Mouse (Mus musculus): Measurements from ENCODE around the gene Sugct.
"Not testable (repeated sequence)": the region's sequence is repeated elsewhere in the genome, so short reads cannot be mapped to it uniquely, and the experiment has no call there.

The Sugct gene

DNA sequence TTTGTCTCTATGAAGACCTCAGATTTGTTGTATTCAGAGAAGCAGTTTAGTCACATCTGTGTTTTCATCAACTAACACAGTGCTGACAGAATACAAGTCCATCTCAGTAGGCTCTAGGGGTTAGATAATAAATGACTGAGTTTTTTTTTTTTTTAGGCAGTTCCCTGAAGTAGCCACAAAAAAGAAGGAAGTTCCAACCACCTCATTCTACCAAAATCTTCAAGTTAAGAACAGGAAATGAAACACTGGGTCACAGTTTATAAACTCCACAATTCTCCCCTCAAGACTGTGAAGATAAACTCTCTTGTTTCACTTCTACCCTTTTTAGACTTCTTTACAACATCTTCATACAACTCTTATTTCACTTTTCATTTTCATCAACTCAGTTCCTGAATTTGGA lies 783.1 kb downstream of the Sugct start:
- DNase-seq (ENCODE audit: low read depth in 1 of 2, low spot score in 2 of 2): peak in 1 of 2 experiments; percentile 3

DNA sequence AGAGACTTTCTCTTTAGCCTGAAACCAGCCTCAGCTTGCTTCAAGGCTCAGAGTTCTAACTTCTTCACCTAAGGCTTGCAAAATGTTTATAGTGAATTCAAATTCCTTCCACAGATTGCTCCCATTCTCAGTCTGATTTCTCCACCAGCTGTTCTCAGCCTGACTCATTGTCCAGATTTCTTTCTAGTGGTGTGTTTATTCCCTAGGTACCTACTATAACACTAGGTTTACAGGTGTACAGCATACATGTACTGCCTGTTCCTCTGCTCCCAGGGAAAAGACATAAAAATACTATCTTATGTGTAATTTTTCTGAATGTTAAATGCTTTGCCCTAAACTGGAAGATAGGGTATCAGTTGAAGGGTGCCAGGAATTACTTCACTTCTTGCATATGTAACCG lies 788.4 kb downstream of the Sugct start:
- DNase-seq (ENCODE audit: low read depth in 1 of 2, low spot score in 2 of 2): no peak

DNA sequence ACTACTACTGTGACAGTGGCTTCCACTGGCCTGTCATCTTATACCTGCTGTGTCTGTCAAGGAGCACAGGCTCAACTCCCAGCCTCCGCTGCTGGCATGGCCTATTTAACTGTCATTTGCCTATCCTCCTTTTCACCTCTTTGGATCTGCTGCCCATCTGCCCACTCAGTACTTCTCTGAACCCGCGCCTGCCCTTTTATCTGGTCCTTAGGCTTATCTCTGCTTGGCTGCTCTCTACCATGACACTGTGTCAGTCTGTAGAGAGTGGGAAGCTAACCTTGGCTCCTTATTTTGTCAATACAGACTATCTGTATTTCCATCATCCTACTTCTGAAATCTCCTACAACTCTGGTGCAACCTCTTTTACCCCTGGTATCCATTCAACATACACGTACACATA lies 793.9 kb downstream of the Sugct start:
- no peak for DNase-seq (ENCODE audit: low read depth in 1 of 2, low spot score in 2 of 2)

DNA sequence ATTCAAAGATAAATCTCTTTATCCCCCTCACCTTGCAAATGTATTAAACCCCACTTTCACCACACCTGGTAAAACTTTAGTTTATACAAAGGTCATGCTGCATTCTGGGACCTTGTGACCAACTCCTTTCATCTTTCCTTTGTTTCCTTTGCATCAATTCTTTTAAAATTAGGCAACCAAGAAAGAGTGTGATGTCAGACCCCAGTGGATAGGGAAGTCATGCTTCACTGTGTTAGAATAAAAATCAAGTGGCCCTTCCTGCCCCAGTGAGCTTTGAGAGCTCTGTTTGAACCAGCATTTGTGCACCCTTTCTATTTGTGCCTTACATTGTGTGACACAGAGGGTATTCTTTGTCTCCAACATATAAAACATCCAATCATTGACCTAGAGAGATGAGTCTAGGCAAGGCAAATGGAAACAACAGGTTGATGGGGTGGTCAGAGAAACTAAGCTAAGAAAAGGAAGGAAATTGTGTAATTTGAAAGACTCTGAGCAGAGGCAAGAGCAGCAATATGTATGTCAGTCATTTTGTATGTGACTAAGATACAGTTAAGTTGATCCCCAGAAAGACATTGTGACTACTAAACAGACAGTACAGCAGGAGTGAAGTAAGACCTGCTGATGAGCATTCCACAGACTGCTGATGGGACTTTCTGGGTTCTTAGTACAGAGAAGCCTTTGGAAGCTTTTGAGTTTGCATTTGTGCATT lies 797.1 kb downstream of the Sugct start:
- no peak for DNase-seq (ENCODE audit: low read depth in 1 of 2, low spot score in 2 of 2)

DNA sequence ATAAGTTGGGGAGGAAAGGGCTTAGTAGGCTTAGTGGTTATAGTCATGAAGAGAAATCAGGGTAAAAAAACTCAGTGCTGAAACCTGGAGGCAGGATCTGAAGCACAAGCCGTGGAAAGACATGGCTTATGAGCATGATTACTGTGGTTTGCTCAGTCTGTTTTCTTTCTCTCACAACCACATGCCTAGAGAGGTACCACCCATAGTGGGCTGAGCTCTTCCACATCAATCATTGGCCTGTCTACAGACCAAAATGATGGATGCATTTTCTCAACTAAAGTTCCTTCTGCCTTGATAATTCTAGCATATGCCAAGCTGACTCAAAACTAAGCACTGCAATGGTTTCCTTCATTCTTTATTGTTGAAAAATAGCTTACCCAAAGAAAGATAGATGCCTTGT lies 817.3 kb downstream of the Sugct start:
- DNase-seq (ENCODE audit: low read depth in 1 of 2, low spot score in 2 of 2): no peak

DNA sequence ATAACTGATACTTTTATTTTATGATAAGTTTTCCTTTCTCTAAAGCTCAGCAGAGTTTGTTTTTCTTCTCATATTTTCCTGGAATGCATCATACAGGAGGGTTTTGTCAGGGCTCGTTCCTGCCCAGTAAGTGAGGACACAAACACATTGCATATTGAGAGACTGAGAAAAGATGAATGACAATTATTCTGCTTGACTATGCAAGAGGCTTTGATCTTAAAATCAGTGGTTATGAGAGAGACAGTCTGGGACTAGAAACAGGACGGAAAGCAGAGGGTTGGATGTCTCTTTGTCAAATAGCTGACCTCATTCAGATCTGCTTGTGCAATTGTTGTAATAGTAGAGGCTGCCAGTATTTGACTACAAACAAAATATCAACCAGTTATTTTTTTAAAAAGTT lies 835.4 kb downstream of the Sugct start:
- DNase-seq (ENCODE audit: low read depth in 1 of 2, low spot score in 2 of 2): no peak

DNA sequence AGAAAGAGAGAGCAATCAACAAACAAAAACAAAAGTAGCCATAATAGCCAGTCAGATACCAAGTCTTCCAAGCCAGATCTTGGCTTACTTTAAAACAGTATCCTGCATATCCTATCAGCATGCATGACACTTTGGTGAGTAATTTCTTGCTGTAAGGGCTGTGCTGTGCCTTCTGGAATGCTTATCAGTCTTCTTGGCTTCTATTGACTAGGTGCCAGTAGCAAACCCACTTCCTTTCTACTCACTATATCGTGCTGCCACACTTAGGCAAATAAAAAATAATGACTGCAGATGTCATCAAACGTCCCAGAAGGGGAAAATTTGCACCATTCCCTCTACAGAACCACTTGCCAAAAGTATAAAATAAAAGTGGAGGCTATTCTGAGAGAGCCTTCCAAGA lies 848.1 kb downstream of the Sugct start:
- DNase-seq (ENCODE audit: low read depth in 1 of 2, low spot score in 2 of 2): no peak

DNA sequence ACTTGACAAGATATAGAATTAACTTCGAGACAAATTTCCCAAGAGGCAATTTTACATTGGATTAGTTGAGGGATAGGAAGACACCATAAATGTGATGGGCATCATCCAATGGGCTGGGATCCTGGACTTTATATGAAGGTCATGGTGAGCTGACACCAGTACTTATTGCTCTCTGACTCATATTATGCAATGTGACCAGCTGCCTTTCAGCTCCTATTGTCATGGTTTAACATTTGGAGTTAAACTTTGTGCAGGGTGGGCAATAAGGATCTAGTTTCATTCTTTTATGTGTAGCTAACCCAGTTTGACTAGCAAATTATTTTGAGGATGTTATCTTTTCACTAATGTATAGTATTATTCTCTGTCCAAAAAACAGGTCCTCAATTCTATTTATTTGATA lies 854.4 kb downstream of the Sugct start:
- DNase-seq (ENCODE audit: low read depth in 1 of 2, low spot score in 2 of 2): no peak

DNA sequence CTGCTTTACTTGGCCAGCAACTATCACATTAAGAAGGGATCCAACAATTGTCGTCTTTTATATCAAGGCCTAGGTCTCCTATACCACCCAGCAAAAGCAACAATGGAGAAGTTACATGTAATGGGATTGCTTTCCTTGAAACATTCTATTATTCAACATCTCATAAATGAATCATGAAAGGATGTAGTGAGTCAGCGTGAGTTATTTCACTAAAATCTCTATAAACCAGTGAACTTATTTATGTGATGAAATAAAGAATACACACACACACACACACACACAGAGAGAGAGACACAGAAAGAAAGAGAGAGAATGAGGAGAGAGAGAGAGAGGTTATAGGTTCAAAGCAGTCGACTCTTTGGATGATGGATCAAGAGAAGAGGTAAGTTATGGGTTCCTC lies 856.9 kb downstream of the Sugct start:
- DNase-seq (ENCODE audit: low read depth in 1 of 2, low spot score in 2 of 2): no peak

DNA sequence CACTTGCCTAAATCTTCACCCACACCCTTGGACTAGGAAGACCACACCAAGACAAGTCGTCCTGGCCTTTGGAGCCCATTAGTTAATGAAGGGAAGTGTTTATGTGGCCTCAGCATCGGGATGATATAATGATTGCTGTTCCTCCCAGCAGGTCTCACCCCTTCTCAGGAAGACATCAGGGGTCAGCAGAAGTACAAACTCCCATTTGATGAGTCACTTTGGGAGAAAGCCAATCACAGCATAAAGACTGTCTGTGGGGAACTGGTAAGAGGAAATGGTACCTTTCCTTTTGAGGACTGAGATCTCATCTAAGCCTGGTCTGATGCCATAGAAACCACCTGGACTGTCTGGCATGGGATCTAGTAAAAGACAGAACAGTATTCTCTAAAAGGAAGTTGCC lies 860.2 kb downstream of the Sugct start:
- no peak for DNase-seq (ENCODE audit: low read depth in 1 of 2, low spot score in 2 of 2)

DNA sequence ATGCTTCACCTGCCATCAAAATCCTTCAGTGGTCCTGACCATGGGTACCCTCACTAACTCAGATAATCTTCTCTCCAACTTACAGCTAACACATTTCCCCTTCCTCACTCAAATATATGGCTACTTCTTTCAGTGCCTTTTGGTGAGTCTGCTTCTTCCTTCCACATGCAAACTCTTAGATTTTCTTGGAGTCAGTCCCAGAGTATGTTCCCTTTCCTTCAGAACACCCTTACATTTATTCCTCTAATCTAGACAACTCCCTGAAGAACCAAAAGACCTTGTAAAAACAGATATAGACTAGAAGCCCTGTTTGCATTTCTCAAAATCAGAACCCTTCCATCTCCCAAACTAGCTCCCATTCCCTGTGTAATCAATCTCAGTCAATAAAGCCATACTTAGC lies 862.3 kb downstream of the Sugct start:
- DNase-seq (ENCODE audit: low read depth in 1 of 2, low spot score in 2 of 2): no peak

DNA sequence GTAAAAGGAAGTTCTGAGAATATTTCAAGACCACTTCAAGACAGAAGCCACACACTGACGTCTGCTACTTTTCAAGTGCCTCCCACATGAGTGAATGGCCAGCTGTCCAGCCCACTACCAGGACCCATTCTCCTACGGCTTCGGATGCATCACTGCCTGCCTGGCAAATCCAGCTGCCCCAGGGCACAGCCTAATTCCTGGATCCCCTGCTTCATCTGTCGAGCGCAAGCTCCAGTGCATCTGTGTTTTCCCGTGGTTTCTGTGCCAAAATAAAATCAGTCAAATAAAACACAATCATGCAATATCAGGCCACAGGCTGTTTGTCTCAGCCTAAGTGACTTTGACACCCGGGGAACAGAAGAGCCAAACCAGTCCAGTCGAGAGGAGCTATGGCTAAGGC lies 863.5 kb downstream of the Sugct start:
- DNase-seq (ENCODE audit: low read depth in 1 of 2, low spot score in 2 of 2): no peak

DNA sequence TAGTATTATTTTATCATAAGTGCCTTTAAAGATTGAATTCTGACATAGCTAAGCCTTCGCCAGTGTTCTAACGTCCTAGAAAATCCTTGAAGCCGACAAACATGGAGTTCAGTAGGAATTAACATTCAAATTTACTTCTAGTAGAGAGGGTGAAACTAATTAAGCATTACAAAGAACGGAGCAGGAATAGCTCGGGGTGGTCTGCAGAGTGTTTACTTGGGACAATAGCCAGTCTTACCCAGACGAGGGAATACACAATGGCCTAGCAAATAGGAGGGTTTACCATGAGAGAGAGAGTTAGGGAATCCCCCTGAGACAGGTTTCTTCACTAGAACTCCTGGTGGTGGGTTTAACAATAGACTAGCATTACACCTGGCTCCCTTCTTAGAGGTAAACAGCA lies 865.1 kb downstream of the Sugct start:
- DNase-seq (ENCODE audit: low read depth in 1 of 2, low spot score in 2 of 2): not testable (repeated sequence)

DNA sequence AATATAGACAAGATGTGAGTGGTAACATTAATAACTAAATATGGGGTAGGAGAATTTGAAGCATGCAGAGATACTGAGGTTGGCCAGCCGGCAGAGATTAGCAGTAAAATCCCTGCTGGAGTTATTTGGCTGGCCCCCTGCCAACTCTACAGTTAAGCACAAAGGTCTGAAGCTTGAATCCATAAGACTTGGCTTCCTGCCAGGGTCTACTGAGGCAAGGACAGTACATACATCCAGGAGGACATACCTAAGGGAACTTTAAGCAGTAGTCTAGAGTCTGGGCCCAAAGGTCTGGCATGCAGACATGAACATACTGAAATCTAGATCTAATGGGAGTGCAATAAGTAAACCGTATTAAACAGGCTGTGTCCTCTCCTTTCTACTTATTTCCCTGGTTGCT lies 865.8 kb downstream of the Sugct start:
- DNase-seq (ENCODE audit: low read depth in 1 of 2, low spot score in 2 of 2): no peak

DNA sequence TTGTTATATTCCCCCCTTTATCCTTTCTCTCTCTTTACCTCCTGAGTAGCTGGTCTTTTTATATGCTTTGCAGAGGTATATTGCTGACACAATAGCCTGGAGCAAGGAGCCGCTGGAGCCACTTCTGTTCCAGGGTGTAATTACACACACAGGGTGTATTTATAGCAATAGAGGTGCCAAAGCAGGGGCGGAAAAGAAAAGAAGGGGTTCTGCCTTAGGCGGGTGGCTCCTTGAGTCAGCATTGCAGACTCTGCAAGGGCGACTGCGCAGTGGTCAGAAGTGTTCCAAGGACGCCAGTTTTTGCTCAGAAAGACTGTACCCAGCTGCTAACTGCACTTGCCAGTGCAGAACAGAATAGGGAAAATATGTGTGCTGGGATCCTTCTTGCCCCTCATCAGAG lies 869.7 kb downstream of the Sugct start:
- DNase-seq (ENCODE audit: low read depth in 1 of 2, low spot score in 2 of 2): no peak

DNA sequence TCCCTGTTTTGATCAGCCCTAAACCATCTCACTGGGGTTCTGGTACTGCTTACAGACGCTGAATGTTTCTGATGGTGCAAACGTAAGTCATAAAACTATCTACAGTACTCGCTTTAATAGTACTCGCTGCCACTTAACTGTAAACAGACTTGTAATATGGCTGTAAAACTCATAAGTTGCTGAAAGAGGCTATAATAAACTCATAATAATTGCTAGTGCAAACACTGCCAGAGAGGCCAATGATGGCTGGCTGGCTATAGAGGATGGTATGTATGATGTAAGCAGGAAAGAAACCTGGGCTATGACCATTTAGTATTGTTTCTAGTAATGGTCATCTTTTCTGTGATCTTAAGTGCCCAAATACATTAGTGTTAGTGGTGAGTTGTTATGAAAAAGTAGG lies 873.6 kb downstream of the Sugct start:
- DNase-seq (ENCODE audit: low read depth in 1 of 2, low spot score in 2 of 2): no peak

DNA sequence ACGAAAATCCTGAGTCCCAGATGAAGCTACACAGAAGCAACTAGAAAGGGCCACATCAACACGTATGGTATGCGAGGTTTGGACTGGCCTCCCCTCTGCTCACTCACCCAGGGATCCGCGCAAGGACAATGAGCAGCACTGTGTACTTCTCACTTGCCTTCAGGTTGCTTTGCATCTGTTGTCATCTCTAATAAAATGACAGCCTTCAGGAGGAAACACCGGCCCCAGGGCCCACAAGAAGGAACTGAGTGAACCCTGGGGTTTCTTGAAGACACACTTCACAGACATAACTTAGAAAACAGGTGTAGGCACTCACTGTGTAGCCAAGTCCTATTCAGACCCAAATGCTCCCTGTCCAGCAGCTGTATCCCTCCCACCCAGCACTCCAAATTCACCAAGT lies 877.9 kb downstream of the Sugct start:
- no peak for DNase-seq (ENCODE audit: low read depth in 1 of 2, low spot score in 2 of 2)

DNA sequence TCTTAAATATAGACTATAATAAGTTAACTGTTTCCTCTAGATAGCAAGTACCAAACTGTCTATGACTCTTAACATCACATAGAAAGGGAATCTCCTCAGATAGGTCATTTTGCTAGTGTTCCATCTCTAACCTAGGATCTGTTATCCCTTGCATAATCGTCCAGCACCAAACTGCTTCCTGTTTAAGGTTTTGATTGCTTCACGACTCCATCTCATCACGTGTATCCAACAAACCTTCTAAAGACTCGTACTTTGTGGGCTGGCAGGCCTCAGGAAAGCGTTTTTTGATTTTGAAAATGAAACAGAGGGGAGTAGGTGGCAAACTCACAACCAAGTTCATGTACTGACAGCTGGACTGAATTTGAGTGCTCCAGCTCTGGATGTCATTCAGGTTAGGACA lies 878.6 kb downstream of the Sugct start:
- no peak for DNase-seq (ENCODE audit: low read depth in 1 of 2, low spot score in 2 of 2)

DNA sequence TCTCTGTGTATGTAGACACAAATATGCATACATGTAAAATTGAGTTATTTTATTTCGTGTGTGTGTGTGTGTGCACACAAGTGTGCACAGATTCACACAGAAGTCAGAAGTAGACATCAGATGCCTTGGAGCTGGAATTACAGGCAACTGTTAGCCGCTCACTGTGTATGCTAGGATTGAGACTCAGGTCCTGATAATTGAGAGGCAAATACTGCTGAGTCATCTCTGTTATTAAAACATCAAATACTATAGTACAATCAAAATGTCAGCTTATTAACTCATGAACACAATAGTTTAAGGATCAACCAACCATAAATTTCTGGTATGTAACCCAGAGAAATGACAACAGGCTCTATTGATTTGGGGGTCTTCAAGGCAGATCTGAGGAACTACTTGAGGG lies 883.1 kb downstream of the Sugct start:
- DNase-seq (ENCODE audit: low read depth in 1 of 2, low spot score in 2 of 2): no peak
